Mouse (Mus musculus) hindbrain, embryonic 14.5 days (tissue): Measurements from ENCODE around the gene Myom3. TPM values are rescaled to one million over a fixed set of nuclear protein-coding genes. Genes with fewer than 3 reads are reported as not detected.

Source experiments
- ATAC-seq: fragments of 200-750 bp; cut with Nextera tagmentation; 2 replicates; pipeline ENCODE4 v1.8.0; 2017; ENCODE audit warnings: moderate number of reproducible peaks, mild to moderate bottlenecking, moderate TSS enrichment, moderate library complexity; ENCODE audit not compliant: low FRiP score
- DNase-seq: peaks from one replicate; pipeline ENCODE4 v3.0.0-alpha.2; 2015; ENCODE audit warnings: low spot score
- H3K27ac ChIP-seq: fragments of 300-500 bp; sonication (generic); 2 replicates; pipeline ENCODE4 v1.5.1; 2014; ENCODE audit warnings: mild to moderate bottlenecking, moderate library complexity
- H3K27me3 ChIP-seq: fragments of 300-500 bp; sonication (generic); 2 replicates; pipeline ENCODE4 v1.6.1; 2014; ENCODE audit warnings: mild to moderate bottlenecking, low read length, mixed read lengths; ENCODE audit not compliant: control insufficient read depth, insufficient read depth
- H3K36me3 ChIP-seq: fragments of 300-500 bp; sonication (generic); replicated peaks from 2 replicates; pipeline ENCODE4 v1.6.1; 2014; ENCODE audit not compliant: control insufficient read depth, insufficient read depth
- H3K4me1 ChIP-seq: fragments of 300-500 bp; sonication (generic); replicated peaks from 2 replicates; pipeline ENCODE4 v1.6.1; 2014; ENCODE audit warnings: antibody characterized with exemption, low read length, mixed read lengths; ENCODE audit not compliant: control insufficient read depth, insufficient read depth
- H3K4me2 ChIP-seq: fragments of 300-500 bp; sonication (generic); replicated peaks from 2 replicates; pipeline ENCODE4 v1.6.1; 2014; ENCODE audit warnings: mild to moderate bottlenecking, moderate library complexity
- H3K4me3 ChIP-seq: fragments of 300-500 bp; sonication (generic); replicated peaks from 2 replicates; pipeline ENCODE4 v1.5.1; 2014; ENCODE audit warnings: mild to moderate bottlenecking, low read length
- H3K9ac ChIP-seq: fragments of 300-500 bp; sonication (generic); 2 replicates; pipeline ENCODE4 v1.6.1; 2014
- H3K9me3 ChIP-seq: fragments of 300-500 bp; sonication (generic); 2 replicates; pipeline ENCODE4 v1.6.1; 2016; ENCODE audit warnings: low read length; ENCODE audit not compliant: control insufficient read depth
- WGBS: fragments of 180-500 bp; shearing (Covaris S2); extraction: QIAGEN DNeasy Blood & Tissue Kit; methylation state at CpG from one replicate; pipeline ENCODE4 v1.1.7; 2014; 5-methylcytosine and 5-hydroxymethylcytosine counted together
- polyA plus RNA-seq: library from polyadenylated mRNA; unstranded; fragments of >200 nt; fragmentation: Nextera tagmentation; extraction: Ambion mirVana; gene quantifications from 2 replicates; pipeline ENCODE4 v1.2.1, GENCODE M21; 2014

Gene Myom3
- polyA plus RNA-seq, 1 experiment from 2014 or later, result 0.09 TPM

- H3K4me3 ChIP-seq, result no peak overlapping the region
- no peak overlapping the region for H3K4me2 ChIP-seq
- H3K4me1 ChIP-seq, result no peaks in the 10 kb centered on the region
- H3K36me3 ChIP-seq, result no peaks in the 10 kb centered on the region
- ATAC-seq (no peak), DNase-seq (no peak)
- 96% methylated on average over 14 of the region's 14 CpGs for WGBS
- no peak overlapping the region for H3K27ac ChIP-seq
- H3K27me3 ChIP-seq, result no peaks in the 10 kb centered on the region
- no peaks in the 10 kb centered on the region for H3K9me3 ChIP-seq
- H3K9ac ChIP-seq, result no peak overlapping the region
Observed at GRCm38 (mm10) chr4:135733901-135734300, 25.6 kb upstream of the Myom3 start.

GRCm38 (mm10) chr4:135736903-135737302 is 22.6 kb upstream of the Myom3 start:
- Histone ChIP-seq H3K36me3 (no peaks in the 10 kb centered on the region), H3K4me1 (no peaks in the 10 kb centered on the region), H3K27me3 (no peaks in the 10 kb centered on the region), H3K9ac (no peak overlapping the region), H3K27ac (no peak overlapping the region), H3K9me3 (no peaks in the 10 kb centered on the region), H3K4me3 (no peak overlapping the region), H3K4me2 (no peak overlapping the region)
- ATAC-seq (no peak), DNase-seq (no peak)
- 81% methylated on average over 3 of the region's 3 CpGs for WGBS

GRCm38 (mm10) chr4:135738237-135738636 is 21.3 kb upstream of the Myom3 start:
- DNase-seq, result no peak
- Histone ChIP-seq H3K9me3 (no peaks in the 10 kb centered on the region), H3K9ac (no peak overlapping the region), H3K4me1 (no peaks in the 10 kb centered on the region), H3K27me3 (no peaks in the 10 kb centered on the region), H3K36me3 (no peaks in the 10 kb centered on the region), H3K27ac (no peak overlapping the region), H3K4me3 (no peak overlapping the region), H3K4me2 (no peak overlapping the region)
- 63% methylated on average over 5 of the region's 5 CpGs for WGBS
- ATAC-seq, result no peak

- no peaks in the 10 kb centered on the region for H3K36me3 ChIP-seq
- H3K27me3 ChIP-seq, result no peaks in the 10 kb centered on the region
- WGBS, result 68% methylated on average over 7 of the region's 7 CpGs
- H3K27ac ChIP-seq, result no peak overlapping the region
- DNase-seq, result no peak
- H3K9ac ChIP-seq, result no peak overlapping the region
- H3K9me3 ChIP-seq, result no peaks in the 10 kb centered on the region
- no peak for ATAC-seq
- H3K4me1 ChIP-seq, result no peaks in the 10 kb centered on the region
- no peak overlapping the region for H3K4me2 ChIP-seq
- no peak overlapping the region for H3K4me3 ChIP-seq
Observed at GRCm38 (mm10) chr4:135739148-135739547, 20.4 kb upstream of the Myom3 start.

GRCm38 (mm10) chr4:135739672-135740071 is 19.8 kb upstream of the Myom3 start:
- H3K36me3 ChIP-seq, result no peaks in the 10 kb centered on the region
- no peaks in the 10 kb centered on the region for H3K4me1 ChIP-seq
- no peaks in the 10 kb centered on the region for H3K27me3 ChIP-seq
- H3K9me3 ChIP-seq, result no peaks in the 10 kb centered on the region
- DNase-seq (no peak), ATAC-seq (no peak)
- H3K27ac ChIP-seq, result no peak overlapping the region
- no peak overlapping the region for H3K4me3 ChIP-seq
- H3K4me2 ChIP-seq, result no peak overlapping the region
- WGBS, result 93% methylated on average over 14 of the region's 14 CpGs
- no peak overlapping the region for H3K9ac ChIP-seq

- ATAC-seq (no peak), DNase-seq (no peak)
- H3K4me1 ChIP-seq, result no peaks in the 10 kb centered on the region
- no peak overlapping the region for H3K4me3 ChIP-seq
- H3K9me3 ChIP-seq, result no peaks in the 10 kb centered on the region
- H3K36me3 ChIP-seq, result no peaks in the 10 kb centered on the region
- WGBS, result 59% methylated on average over 6 of the region's 6 CpGs
- no peak overlapping the region for H3K4me2 ChIP-seq
- H3K27me3 ChIP-seq, result no peaks in the 10 kb centered on the region
- H3K27ac ChIP-seq, result no peak overlapping the region
- no peak overlapping the region for H3K9ac ChIP-seq
Observed at GRCm38 (mm10) chr4:135743520-135743919, 16.0 kb upstream of the Myom3 start.

GRCm38 (mm10) chr4:135744726-135745448 is 14.6 kb upstream of the Myom3 start:
- no peak overlapping the region for H3K4me2 ChIP-seq
- DNase-seq, result no peak
- no peaks in the 10 kb centered on the region for H3K4me1 ChIP-seq
- no peak overlapping the region for H3K4me3 ChIP-seq
- no peak overlapping the region for H3K9ac ChIP-seq
- ATAC-seq, result no peak
- no peaks in the 10 kb centered on the region for H3K36me3 ChIP-seq
- whole genome bisulfite sequencing, result 62% methylated on average over 16 of the region's 16 CpGs
- H3K9me3 ChIP-seq, result no peaks in the 10 kb centered on the region
- no peaks in the 10 kb centered on the region for H3K27me3 ChIP-seq
- H3K27ac ChIP-seq, result no peak overlapping the region

- Histone ChIP-seq H3K4me2 (no peak overlapping the region), H3K27me3 (no peaks in the 10 kb centered on the region), H3K36me3 (no peaks in the 10 kb centered on the region), H3K27ac (no peak overlapping the region), H3K9me3 (no peaks in the 10 kb centered on the region), H3K4me3 (no peak overlapping the region), H3K9ac (no peak overlapping the region), H3K4me1 (no peaks in the 10 kb centered on the region)
- ATAC-seq, result no peak
- DNase-seq, result no peak
- WGBS, result 83% methylated on average over 10 of the region's 10 CpGs
Observed at GRCm38 (mm10) chr4:135745613-135746012, 13.9 kb upstream of the Myom3 start.

- 76% methylated on average over 8 of the region's 8 CpGs for WGBS
- Histone ChIP-seq H3K4me2 (no peak overlapping the region), H3K27ac (no peak overlapping the region), H3K9ac (no peak overlapping the region), H3K4me1 (no peaks in the 10 kb centered on the region), H3K27me3 (no peaks in the 10 kb centered on the region), H3K4me3 (no peak overlapping the region), H3K36me3 (no peaks in the 10 kb centered on the region), H3K9me3 (no peaks in the 10 kb centered on the region)
- no peak for ATAC-seq
- no peak for DNase-seq
Observed at GRCm38 (mm10) chr4:135750896-135751295, 8.6 kb upstream of the Myom3 start.
